Mouse (Mus musculus) brain, embryonic 14.5 days (tissue): Measurements from ENCODE around the gene Tenm3.

Experiments
- CTCF ChIP-seq: fragments of 200-500 bp; IDR thresholded peaks from 2 replicates; pipeline ENCODE4 v1.5.1; 2012; ENCODE audit warnings: inconsistent platforms, mild to moderate bottlenecking, moderate library complexity, borderline replicate concordance; ENCODE audit not compliant: insufficient read depth, insufficient read length; ENCODE audit errors: extremely low read depth
- POLR2A ChIP-seq: fragments of 200-500 bp; IDR thresholded peaks from 2 replicates; pipeline ENCODE4 v1.6.1; 2012; ENCODE audit warnings: mild to moderate bottlenecking, inconsistent platforms, borderline replicate concordance; ENCODE audit not compliant: poor library complexity, insufficient read depth, insufficient read length, severe bottlenecking; ENCODE audit errors: extremely low read depth

DNA sequence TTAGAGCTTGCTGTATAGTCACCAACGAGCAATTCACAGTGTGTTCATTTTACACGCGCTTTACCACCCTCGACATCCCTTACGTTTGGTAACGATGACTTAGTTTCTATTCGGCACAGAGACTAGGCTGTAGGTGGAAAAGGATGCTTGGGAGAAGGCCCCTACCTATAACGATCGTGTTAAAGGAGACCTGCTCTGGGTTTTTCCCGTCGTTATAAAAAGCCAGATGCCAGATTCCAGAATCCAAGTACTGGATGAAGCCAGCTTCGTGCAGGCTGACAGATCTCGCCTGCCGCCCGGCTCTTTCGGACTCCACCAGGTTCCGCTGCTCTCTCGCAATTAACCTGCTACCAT is 500.7 kb downstream of the Tenm3 start:
- TF ChIP-seq POLR2A (no peak), CTCF (no peak)
